Mouse (Mus musculus) heart, embryonic 14.5 days (tissue): ENCODE data around the gene Pfn3. TPM values are rescaled to one million over a fixed set of nuclear protein-coding genes. Genes with fewer than 3 reads are reported as not detected.

Experiments
- ATAC-seq: fragments of 200-750 bp; cut with Nextera tagmentation; 2 replicates; pipeline ENCODE4 v1.8.0; 2017; ENCODE audit warnings: low read depth, moderate TSS enrichment; ENCODE audit not compliant: insufficient number of reproducible peaks, insufficient read depth, low FRiP score
- H3K27ac ChIP-seq, 2 experiments: fragments of 200-500 bp in 1 of 2; fragments of 300-500 bp in 1 of 2; sonication (generic) in 1 of 2; replicated peaks in 1 of 2; 2 replicates each; pipeline ENCODE4 v1.5.1; 2012 to 2014; ENCODE audit warnings: low read depth in 2 of 2, low read length in 2 of 2, control low read depth in 1 of 2, mild to moderate bottlenecking in 1 of 2, mixed read lengths in 1 of 2; ENCODE audit not compliant: control insufficient read depth in 1 of 2, insufficient read depth in 1 of 2
- H3K27me3 ChIP-seq: fragments of 300-500 bp; sonication (generic); 2 replicates; pipeline ENCODE4 v1.6.1; 2014; ENCODE audit warnings: mild to moderate bottlenecking, low read length, control low read depth; ENCODE audit not compliant: control insufficient read depth, insufficient read depth
- H3K36me3 ChIP-seq: fragments of 300-500 bp; sonication (generic); 2 replicates; pipeline ENCODE4 v1.6.1; 2014; ENCODE audit warnings: mild to moderate bottlenecking, control low read depth, low read length, mixed read lengths; ENCODE audit not compliant: control insufficient read depth, insufficient read depth
- H3K4me1 ChIP-seq, 2 experiments: fragments of 200-500 bp in 1 of 2; fragments of 300-500 bp in 1 of 2; sonication (generic) in 1 of 2; 2 replicates each; pipeline ENCODE4 v1.6.1; 2012 to 2014; ENCODE audit warnings: low read length in 2 of 2, control low read depth in 1 of 2, mixed read lengths in 1 of 2; ENCODE audit not compliant: control insufficient read depth in 2 of 2, insufficient read depth in 2 of 2
- H3K4me2 ChIP-seq: fragments of 300-500 bp; sonication (generic); 2 replicates; pipeline ENCODE4 v1.6.1; 2014; ENCODE audit warnings: mild to moderate bottlenecking, low read length
- H3K4me3 ChIP-seq, 2 experiments: fragments of 200-500 bp in 1 of 2; fragments of 300-500 bp in 1 of 2; sonication (generic) in 1 of 2; 2 replicates each; pipeline ENCODE4 v1.5.1; 2012 to 2014; ENCODE audit warnings: low read length in 2 of 2, mild to moderate bottlenecking in 2 of 2, control low read depth in 1 of 2, low read depth in 1 of 2, moderate library complexity in 1 of 2; ENCODE audit not compliant: control insufficient read depth in 1 of 2, insufficient read depth in 1 of 2
- H3K9ac ChIP-seq: fragments of 300-500 bp; sonication (generic); 2 replicates; pipeline ENCODE4 v1.6.1; 2014; ENCODE audit warnings: mild to moderate bottlenecking, low read length
- H3K9me3 ChIP-seq: fragments of 300-500 bp; sonication (generic); 2 replicates; pipeline ENCODE4 v1.6.1; 2016; ENCODE audit warnings: low read length, control low read depth; ENCODE audit not compliant: control insufficient read depth
- WGBS: fragments of 180-500 bp; shearing (Covaris S2); extraction: QIAGEN DNeasy Blood & Tissue Kit; methylation state at CpG from one replicate; pipeline ENCODE4 v1.1.7; 2014; 5-methylcytosine and 5-hydroxymethylcytosine counted together
- microRNA-seq: library from miRNA; unstranded; fragments of <30 nt; microRNA quantifications from one replicate; pipeline ENCODE4, GENCODE M21; 2016
- polyA plus RNA-seq: library from polyadenylated mRNA; unstranded; fragments of >200 nt; fragmentation: Nextera tagmentation; extraction: Ambion mirVana; gene quantifications from 2 replicates; pipeline ENCODE4 v1.2.1, GENCODE M21; 2014

Pfn3 gene
- polyA plus RNA-seq, 1 experiment from 2014 or later = not detected

DNA sequence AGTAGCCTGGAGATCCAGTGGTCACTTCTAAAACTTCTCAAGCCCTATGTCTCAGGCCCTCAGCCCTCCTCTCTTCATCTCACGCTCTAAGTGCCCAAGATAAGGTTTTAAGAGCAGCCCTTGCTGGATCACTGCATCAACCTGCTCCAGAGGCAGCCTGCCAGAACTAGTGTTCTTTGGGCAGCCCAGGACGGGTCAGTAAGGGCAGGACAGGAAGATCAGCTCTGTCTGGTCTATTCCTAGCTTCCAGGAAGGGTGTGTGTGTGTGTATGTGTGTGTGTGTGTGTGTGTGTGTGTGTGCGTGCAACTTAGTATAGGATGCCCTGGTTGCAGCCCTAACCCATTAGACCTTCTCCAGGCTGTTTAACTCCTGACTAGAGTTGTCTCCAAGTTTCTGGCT is 44.8 kb downstream of the Pfn3 start:
- Histone ChIP-seq H3K9ac (no peak overlapping the region), H3K27ac (no peak overlapping the region), H3K4me1 (peaks cover 0 to 3% of the 10 kb centered on the region in 2 experiments; a peak in 1 of 4 replicates), H3K36me3 (no peaks in the 10 kb centered on the region), H3K9me3 (no peaks in the 10 kb centered on the region), H3K4me2 (no peak overlapping the region), H3K4me3 (no peak overlapping the region), H3K27me3 (peaks cover 36% of the 10 kb centered on the region)
- WGBS = 17% methylated on average over 3 of the region's 3 CpGs
- no peak for ATAC-seq

DNA sequence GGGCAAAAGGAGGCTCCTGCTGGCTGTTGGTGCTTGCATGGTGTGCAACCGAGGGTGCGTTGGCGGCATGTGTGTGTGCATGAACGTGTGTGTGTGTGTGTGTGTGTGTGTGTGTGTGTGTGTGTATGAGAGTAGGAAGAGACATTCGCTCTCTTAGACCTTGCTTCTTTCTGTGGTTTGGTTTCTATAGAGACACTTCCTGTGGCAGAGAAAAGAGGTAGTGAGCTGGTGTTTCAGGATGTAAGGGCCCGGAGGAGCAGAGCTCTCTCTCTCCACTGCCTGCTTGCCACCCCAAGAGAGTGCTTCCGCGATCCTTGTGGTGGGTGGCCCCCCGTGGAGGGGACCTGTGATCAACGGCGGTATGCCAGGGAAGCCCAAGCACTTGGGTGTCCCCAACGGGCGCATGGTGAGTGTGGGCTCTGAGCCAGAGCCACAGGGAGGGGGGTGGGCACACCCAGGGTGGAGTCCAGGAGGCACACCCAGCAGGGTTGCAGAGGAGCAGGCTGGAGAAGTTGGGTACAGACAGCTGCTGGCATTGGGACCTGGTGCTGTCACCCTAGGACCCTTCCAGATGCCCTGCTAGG is 45.4 kb downstream of the Pfn3 start, which contains the start of gene Rgs14:
Gene Rgs14, plus strand, starts transcription at position 202 of the 584 bp plus-strand sequence.
- H3K36me3 ChIP-seq = no peaks in the 10 kb centered on the region
- no peak for ATAC-seq
- peaks cover 0 to 3% of the 10 kb centered on the region in 2 experiments; a peak in 1 of 4 replicates for H3K4me1 ChIP-seq
- no peak within 1 kb of the TSS for H3K4me2 ChIP-seq
- H3K4me3 ChIP-seq = no peak within 1 kb of the TSS
- H3K27ac ChIP-seq = no peak within 1 kb of the TSS
- 51% methylated on average over 13 of the region's 13 CpGs for WGBS
- H3K27me3 ChIP-seq = peaks cover 30% of the 10 kb centered on the region
- H3K9ac ChIP-seq = no peak within 1 kb of the TSS
- H3K9me3 ChIP-seq = no peaks in the 10 kb centered on the region

DNA sequence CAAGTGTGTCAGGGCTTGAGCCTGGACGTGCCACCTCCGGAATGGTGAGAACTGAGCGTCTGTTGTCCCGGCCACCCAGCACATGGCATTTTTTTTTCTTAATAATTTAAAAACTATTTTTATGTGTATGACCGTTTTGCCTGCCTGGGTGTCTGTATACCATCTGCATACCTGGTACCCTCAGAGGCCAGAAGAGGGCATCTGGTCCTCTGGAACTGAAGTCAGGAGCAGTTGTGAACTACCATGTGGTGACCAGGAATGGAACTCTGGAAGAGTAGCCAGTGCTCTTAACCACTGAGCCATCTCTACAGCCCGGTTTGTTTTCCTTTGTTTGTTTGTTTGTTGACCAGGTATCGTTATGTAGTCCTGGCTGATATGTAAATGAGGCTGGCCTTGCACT is 46.6 kb downstream of the Pfn3 start:
- H3K4me1 ChIP-seq = peaks cover 0 to 3% of the 10 kb centered on the region in 2 experiments; a peak in 1 of 4 replicates
- no peak overlapping the region for H3K4me3 ChIP-seq
- 68% methylated on average over 7 of the region's 7 CpGs for WGBS
- peaks cover 21% of the 10 kb centered on the region for H3K27me3 ChIP-seq
- no peaks in the 10 kb centered on the region for H3K9me3 ChIP-seq
- H3K9ac ChIP-seq = no peak overlapping the region
- no peak overlapping the region for H3K4me2 ChIP-seq
- H3K27ac ChIP-seq = no peak overlapping the region
- ATAC-seq = no peak
- H3K36me3 ChIP-seq = no peaks in the 10 kb centered on the region

Small RNA genes lying within 50 kb of the gene (microRNA-seq; reads per million reads assigned to microRNA genes)
- gene Mir6943 = 0.84 reads per million

Other genes with a start within 250 kb of the Pfn3 start
- gene Nsd1, start 205.4 kb downstream of the Pfn3 start, polyA plus RNA-seq = 53.5 and 57.3 TPM in 2 replicates
- gene Prelid1, start 94.7 kb downstream of the Pfn3 start, polyA plus RNA-seq = 369 and 389 TPM in 2 replicates
- 73.1 and 78.7 TPM in 2 replicates for gene Rab24, start 93.3 kb downstream of the Pfn3 start, polyA plus RNA-seq
- 20.4 and 22.3 TPM in 2 replicates for gene Mxd3, start 85.4 kb downstream of the Pfn3 start, polyA plus RNA-seq
- gene Lman2, start 52.4 kb downstream of the Pfn3 start, polyA plus RNA-seq = 69.5 and 73.6 TPM in 2 replicates
- 0.45 and 0.50 TPM in 2 replicates for gene Rgs14, start 45.5 kb downstream of the Pfn3 start, polyA plus RNA-seq
- not detected in 2 replicates for gene Slc34a1, start 17.0 kb downstream of the Pfn3 start, polyA plus RNA-seq
- gene F12, start 11.6 kb upstream of the Pfn3 start, polyA plus RNA-seq = not detected in 2 replicates
- gene Grk6, start 29.8 kb upstream of the Pfn3 start, polyA plus RNA-seq = 20.6 and 23.6 TPM in 2 replicates
- gene Prr7, start 49.0 kb upstream of the Pfn3 start, polyA plus RNA-seq = 0.24 and 0.30 TPM in 2 replicates
- gene Dbn1, start 72.9 kb upstream of the Pfn3 start, polyA plus RNA-seq = 51.8 and 53.5 TPM in 2 replicates
- 329 and 370 TPM in 2 replicates for gene Pdlim7, start 98.4 kb upstream of the Pfn3 start, polyA plus RNA-seq
- 1.3 and 1.4 TPM in 2 replicates for gene Dok3, start 114.1 kb upstream of the Pfn3 start, polyA plus RNA-seq
- gene Ddx41, start 121.4 kb upstream of the Pfn3 start, polyA plus RNA-seq = 27.8 and 28.9 TPM in 2 replicates
- 16.8 and 19.5 TPM in 2 replicates for gene Fam193b, start 155.9 kb upstream of the Pfn3 start, polyA plus RNA-seq
- 35.0 and 58.4 TPM in 2 replicates for gene Tmed9, start 158.5 kb upstream of the Pfn3 start, polyA plus RNA-seq
- 16.4 and 17.2 TPM in 2 replicates for gene B4galt7, start 184.7 kb upstream of the Pfn3 start, polyA plus RNA-seq
- gene Caml, start 207.8 kb upstream of the Pfn3 start, polyA plus RNA-seq = 35.3 and 41.2 TPM in 2 replicates
- 22.0 and 22.8 TPM in 2 replicates for gene Ddx46, start 219.8 kb upstream of the Pfn3 start, polyA plus RNA-seq